Mouse (Mus musculus): ENCODE measurements at regions not wholly inside any gene's neighbourhood (a gene's known extent, or its start where the extent isn't known, plus 50 kb on each side); places are given as distances from the start of the nearest gene placed in this dataset.

DNA sequence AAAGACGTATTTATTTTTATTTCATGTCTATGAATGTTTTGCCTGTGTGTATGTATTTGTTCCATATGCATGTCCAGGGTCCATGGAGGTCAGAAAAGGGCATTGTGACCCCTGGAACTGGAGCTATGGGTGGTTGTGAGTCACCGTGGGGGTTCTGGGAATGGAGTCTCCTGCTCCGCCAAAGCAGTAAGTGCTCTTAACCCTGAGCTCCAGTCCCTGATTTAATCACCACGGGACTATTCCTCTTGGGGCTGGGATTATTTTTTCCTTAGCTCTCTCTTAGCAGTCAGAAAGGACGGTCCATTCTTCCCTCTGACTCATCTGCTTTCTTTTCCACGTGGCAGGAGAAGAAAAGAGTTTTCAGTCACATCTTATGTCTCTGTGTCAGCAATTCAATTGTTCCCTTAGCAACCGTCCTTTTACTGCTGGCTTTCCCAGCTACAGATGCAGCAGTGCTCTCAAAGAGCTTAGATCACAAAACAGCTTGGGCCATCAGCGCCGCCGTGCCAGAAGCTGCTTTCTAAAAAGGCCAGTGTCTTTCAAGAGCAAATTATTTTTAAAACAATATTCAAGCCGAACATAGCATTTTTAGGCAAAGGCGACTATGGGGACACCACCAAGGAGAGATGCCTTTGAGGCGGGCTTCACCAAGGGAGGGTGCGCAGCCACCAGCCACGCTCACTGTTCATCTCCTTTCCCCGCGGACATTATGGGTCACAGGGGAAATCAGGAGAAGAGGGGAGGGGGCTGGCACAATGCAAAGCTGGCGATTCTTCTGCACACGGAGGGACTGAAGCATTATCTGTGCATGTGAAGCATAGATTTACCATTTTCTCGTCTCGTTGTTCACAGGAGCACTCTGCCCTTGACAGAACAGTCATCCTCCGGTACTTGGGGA lies 110.8 kb downstream of the Map3k7 start:
- DNase-seq = no peak

DNA sequence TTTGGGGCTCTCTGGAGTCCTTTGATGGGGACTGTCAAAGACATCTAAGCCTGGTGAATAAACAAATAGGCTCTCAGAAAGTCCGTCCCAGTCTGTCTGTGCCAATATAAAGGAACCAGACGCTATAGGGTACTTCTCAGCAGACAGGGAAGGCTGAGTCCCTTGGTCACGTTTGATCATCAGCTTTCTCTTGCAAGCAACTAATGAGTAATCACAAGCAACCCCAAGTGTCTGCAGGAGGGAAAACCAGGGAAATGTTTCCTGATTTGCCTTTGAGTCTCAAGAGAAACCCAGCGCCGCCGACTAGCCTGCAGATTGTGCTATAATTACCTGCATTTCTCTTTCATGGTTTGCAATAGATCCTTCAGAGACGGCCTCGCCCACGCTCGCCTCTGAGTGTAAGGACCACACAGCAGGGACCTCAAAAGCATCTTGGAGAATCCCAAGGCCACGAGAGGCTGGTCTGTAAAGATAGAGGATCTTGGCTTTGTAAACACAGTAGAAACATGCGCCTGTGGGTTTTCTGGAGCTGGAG lies 112.6 kb downstream of the Map3k7 start:
- no peak for DNase-seq

DNA sequence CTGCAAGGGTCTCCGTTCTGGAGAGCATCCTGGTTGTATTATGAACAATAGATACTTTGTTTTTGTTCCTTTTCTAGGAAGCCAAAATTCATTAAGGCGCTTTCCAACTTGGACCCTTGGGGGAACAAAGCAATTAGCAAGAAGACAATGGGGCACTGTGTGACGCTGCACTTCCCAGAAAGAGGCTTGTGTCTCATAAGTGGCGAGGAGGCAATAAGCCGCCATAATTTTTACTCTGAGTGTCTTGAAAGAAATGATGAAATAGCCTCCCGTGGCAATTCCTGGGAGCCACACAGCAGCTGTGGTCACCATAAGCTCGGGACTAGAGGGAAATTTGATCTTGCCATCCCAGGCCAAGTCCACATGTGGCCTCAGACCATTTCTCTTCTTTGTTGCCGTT lies 119.6 kb downstream of the Map3k7 start:
- DNase-seq = no peak

DNA sequence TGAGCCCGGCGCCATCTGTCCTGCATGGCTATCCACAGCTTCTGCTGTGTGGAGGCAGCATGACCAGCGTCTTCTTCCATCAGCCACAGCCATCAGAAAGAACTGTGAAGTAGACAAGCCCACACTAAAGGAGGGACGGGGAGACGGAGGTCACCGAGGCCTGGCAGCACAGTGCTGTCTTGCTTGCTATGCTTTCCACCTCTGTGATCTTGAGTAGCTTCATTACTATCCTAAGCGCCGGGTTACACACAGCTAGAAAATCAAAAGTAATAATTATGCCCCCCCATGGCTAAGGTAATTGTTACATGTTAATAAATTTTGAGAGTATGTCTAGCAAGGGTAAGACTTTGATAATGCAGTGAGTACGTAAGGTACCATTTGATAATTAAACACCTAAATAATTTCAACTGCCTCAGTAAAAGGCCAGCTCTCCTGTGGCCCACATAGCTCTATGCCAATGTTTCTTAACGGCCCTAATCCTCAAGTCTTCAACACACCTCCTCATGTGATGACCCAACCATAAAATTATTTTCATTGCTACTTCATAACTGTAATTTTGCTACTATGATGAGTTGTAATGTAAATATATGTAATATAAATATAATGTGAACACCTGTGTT lies 120.5 kb downstream of the Map3k7 start:
- DNase-seq = no peak

DNA sequence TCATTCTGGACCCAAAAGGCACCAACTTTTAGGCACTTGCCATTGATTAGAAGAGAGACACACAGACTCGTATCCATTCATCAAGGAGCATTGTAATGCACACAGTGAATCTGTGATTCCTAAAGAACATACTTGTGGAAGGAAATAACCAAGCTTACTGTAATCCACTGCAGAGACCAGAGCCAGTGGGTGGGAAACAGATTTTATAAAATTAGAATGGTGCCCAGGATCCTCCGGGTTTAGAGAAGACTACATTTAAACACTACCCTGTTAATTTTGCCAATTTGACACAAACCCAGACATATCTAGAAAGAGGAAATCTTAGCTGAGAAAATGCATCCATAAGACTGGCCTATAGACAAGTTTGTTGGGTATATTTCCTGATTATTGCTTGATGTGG lies 121.1 kb downstream of the Map3k7 start:
- no peak for DNase-seq

DNA sequence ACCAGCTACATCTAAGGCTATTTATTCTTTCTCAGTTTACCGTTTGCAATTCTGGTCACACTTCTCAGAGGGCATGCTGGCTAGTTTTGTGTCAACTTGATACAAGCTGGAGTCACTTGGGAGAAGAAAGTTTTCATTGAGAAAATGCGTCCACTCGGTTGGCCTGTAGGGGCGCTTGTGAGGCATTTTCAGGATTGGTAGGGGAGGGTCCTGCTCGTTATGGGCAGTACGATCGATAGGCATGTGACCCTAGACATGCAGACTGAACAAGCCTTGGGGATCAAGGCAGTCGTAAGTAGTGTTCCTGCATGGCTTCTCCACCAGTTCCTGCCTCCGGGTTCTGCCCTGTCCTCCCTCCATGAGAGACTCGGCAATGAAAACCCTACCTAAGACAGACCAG lies 127.2 kb downstream of the Map3k7 start:
- no peak for DNase-seq

DNA sequence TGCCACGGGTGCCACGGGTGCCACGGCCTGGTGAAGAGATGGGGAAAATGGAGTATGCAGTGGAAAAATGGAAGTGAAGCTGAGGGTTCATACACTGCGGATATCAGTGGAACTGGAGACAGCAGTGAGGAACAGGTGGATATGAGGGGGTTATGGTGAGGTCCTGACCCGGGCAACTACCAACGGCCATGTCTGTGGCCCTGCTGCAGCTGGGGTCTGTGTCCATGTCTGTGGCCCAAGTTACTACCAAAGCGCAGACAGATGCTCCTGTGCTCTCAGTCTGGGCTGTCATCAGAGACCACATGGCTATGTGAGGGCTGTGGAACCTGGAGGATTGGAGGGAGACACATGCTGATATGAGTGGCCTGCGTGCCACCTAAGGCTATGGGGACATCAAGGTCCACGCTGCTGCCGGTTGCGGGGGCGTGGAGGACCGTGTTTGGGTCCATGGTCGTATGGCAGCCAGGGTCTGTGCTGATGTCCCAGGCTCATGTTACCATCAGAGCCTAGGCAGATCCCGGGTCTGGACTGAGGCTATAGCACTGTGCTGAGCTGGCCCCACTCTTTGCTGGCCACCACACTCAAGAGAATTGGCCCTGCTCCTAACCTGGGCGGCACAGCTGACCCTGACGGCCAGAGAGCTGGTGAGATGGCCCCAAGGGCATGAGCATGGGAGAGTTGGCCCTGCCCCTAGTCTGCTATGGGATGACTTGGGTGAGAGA lies 128.6 kb downstream of the Map3k7 start:
- DNase-seq = no peak

DNA sequence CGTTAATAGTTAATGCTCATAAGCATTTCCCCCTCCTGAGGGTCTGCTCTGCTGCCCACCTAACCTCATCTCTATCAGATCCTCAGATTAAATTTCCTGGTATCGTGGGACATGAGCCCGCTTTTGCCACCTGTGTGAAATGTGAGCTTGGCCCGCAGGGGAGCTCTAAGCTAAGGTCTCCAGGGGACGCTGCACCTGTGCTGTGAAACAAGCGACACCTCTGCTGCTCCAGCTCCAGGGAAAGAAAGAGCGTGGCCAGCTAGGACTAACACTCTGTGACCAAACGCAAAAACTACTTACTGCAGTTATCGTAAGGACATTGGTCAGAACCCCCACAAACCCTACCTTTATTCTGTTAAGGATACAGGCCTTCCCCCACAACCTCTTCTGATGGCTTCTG lies 134.3 kb downstream of the Map3k7 start:
- DNase-seq = no peak

DNA sequence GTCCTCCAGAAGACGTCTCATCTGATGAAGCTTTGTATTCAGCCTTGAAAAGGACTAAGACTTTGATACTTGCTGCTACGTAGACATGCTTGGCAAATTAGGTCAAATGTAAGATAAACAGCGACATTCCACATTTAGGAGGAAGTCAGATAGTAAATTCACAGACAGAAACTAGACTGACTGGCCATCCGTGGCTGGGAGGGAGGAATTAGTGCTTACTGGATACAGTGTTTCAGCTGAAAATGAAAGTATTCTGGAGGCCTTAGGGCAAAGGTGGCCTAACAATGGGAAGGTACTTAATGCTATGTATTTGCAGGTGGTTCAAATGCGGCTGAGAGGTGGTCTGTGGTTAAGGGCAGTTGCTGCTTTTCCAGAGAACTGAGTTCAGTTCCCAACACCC lies 137.1 kb downstream of the Map3k7 start:
- no peak for DNase-seq

DNA sequence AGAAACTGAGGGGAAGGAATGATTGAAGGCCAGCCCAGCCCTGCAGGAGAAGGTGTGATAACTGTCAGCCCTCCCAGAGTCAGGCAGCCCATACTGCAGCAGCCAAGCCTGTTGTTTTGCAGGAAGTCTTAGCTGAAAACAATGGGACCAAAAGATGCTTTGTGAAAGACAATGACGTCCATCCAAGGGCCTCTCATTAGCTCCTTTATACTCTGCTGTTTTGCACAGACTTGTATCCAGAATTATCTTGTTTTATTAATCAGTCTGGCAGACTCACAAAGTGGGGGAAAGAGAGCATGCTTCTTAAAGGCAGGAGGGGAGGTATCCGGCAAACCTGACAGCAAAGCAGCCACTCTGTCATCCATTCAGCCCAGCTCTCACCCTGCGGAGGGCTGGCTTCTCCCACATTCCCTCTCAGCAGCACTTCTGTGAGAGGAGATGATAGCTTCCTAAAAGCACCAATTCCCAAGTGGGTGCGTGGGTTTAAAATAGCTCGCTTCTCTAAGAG lies 131.9 kb upstream of the Bach2 start:
- no peak for DNase-seq

DNA sequence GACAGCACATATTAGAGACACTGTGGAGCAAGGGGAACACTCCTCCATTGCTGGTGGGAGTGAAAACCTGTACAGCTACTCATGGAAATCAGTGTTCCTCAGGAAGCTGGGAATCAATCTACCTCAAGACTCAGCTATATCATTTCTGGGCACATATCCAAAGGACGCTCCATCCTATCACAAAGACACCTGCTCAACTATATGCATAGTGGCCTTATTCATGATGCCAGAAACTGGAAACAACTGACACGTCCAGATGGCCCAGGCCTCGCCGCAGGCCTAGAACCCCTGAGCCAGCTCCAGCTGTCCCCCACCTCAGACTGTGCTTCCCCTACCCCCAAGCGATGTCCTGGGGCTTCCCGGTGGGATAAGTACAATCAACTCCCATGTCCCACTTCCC lies 116.3 kb upstream of the Bach2 start:
- no peak for DNase-seq

DNA sequence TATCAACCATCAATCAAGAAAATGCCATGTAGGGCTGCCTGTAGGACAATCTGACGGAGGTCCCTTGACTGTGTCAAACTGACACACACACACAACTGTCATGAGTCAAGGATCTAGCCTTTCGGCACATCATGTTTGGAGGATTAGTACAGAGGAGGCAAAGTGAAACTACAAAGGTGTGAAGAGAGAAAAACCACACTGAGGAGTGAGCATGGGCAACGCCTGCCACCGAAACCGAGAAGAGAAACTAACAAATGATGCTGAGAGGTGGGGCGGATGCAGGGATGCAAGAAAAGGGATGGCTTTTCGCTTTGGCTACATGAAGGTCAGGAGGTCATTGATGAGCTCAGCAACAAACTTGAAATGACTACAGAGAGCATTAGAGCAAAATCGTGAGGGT lies 111.8 kb upstream of the Bach2 start:
- no peak for DNase-seq

DNA sequence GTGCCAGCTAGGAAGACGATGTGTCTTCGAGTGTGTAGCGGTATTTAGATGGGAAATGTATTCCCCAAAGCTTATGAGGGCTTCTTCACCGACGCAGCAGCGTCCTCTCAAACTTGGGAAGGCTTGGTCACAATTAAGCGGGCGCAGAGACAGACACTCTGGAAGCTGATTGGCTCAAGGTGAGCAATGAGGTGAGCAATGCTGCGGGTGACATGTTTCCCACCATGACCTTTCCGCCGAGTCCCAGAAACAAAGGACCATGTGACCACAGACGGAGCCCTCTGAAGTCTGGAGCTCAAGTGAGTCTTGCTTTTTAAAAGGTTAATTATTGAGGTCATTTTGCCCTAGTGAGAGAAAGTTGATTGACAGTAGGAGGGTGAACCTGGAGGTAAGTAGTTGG lies 108.0 kb upstream of the Bach2 start:
- no peak for DNase-seq

DNA sequence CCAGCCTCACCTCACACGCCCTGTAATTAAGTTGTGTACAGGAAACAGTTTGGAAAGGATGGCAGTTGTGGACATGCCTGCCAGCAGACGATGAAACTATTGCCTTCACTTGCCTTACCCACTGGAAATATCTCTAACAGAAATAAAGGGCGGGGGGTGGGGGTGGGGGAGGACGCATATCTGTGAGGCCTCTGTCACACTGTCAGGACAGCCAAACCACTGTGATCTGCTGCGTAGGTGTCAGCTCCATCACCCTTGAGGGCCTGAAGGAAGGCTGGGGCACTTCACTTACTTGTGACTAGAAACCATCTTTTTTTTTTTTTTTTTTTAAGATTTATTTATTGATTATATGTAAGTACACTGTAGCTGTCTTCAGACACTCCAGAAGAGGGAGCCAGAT lies 106.8 kb upstream of the Bach2 start:
- DNase-seq = no peak

DNA sequence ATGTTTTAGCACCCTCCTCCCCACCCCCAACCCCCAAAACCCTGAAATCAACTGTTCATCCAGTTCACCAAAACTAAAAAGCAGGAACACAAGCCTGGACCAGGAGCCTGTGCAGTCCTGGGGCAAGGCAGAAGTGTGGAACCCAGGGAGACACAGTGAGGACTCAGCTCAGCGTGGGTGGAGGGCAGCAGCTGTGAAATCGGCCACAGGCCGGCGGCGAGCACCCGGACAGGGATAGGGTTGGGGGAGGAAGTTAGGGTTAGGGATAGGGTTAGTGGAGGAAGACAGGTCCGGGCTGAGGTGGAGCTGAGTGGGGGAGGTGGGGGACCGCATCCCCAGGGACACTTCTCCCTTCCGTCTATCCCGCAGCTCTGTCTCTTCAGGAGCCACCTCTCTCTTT lies 102.5 kb upstream of the Bach2 start:
- no peak for DNase-seq

DNA sequence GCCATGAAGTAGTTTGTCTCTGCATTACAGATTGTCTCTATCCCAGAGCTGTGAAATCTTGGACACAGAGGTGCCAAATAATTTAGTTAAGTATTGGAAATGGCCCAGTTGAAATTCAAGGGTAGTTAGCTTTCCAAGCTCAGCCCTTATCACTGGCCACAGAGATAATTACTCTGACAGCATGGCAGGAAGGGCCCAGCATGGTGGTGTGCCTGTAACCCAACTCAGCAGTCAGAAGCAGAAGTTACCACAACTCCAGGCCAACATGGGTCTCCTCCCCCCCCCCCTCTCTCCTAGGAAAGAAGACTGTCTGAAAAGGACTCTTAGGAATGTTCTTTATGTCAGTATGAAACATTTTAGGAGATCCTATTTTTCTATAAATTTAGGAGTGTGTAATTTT lies 101.4 kb upstream of the Bach2 start:
- no peak for DNase-seq

DNA sequence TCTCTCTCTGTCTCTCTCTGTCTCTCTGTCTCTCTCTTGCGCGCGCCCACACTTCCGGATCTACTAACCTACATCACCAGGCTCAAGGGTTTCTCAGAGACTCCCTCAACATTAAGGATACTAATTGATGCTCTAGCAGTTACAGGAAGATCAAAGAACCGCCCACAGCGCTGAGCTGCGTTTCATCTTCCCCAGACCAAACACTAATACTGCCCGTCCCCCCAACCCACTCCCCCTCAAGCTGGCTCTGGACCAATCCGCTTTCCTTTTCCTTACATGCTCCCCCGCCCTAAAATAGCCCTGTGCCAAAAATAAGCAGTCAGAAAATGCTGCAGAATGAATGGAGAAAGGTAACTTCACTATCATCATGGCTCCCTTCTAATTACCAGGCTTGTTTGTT lies 100.6 kb upstream of the Bach2 start:
- no peak for DNase-seq

DNA sequence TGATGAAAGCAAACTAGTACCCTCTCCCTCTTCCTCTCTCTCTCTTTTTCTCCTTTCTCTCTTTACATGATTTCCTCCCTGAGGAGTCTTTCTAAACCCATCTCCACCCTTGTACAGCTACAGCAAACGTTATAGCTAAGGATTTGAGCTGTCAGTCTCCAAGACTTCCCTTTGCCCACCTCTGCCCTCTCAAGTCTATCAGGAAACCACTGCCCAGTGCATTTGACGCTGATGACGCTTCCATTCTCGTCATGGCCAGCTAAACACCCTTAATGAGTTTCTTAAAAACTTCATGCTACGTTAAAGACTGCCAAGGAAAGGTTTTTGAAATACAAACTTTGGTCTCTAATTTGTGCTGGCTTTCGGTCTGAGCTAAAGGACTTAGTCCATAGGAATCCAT lies 99.0 kb upstream of the Bach2 start:
- DNase-seq = no peak

DNA sequence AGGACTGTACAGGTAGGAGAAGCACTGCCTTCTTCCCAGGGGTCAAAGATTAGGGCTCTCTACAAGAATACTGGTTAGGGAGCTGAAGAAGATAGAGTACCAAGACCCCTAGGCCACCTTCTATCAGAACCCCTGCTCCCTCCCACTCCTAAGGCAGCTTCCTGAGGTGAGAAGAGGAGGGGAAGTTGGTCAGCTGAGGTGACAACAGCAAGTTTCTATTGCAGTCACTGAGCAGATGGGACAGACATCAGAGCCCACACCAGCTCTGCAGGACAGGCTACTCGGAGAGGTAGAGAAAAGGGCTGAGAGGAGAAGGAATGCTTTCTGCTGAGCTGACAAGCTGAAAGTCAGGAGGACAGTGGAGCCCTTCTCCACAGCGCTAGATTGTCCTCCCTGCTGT lies 98.5 kb upstream of the Bach2 start:
- no peak for DNase-seq

DNA sequence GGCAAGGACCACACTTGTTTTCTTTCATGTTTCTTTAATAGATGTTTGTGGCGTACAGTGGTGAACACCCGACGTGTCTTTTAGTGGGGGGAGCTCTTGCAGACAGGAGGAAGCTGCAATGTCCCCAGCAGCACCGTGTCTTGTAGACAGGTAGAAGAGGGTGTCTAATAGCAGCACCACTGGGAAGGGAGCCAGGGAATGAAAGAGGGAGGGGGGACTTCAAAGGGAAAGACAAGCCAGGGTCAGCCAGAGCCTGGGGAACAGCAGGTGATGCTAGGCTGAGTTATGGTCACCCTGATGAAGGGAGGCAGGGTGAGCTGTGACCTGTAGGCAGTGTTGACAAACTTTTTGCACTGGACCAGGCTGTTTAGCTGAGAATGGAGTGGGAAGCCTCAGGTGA lies 96.4 kb upstream of the Bach2 start:
- no peak for DNase-seq

DNA sequence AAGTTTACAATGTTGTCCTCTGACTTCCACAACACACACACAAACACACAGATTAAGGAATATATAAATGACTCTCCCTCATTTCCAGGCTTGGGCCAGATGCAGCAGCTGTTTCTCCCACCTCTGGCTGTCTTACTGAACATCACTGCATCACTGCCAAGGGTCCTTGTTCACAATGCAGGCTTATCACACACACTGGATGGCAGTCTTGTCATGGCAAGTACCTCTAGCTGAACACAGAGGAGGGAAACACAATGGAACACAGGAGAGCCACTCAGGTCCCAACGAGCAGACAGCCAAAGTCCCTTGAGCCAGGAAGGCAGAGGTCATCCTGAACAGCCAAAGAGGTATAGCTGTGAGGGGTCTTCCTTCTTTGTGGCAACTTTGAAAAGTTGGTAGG lies 91.5 kb upstream of the Bach2 start:
- DNase-seq = no peak

DNA sequence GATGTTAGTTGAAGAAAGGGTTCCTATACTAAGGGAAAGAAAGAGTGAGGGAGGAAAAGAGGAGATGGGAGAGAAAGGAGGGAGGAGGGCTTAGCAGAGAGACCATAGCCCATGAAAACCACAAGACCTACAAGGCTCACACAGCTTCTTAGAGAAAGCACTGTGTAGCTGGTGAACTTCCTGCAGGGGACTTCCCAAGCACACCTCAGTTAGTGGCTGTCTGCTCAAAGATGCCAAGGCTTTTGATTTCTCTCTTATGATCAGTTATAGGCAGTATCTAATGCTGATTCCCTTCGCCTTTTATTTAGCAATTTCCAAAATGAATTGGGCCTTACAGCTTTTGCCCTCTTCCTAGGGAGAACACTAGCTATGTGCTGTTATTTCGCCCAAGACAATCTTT lies 90.0 kb upstream of the Bach2 start:
- no peak for DNase-seq

DNA sequence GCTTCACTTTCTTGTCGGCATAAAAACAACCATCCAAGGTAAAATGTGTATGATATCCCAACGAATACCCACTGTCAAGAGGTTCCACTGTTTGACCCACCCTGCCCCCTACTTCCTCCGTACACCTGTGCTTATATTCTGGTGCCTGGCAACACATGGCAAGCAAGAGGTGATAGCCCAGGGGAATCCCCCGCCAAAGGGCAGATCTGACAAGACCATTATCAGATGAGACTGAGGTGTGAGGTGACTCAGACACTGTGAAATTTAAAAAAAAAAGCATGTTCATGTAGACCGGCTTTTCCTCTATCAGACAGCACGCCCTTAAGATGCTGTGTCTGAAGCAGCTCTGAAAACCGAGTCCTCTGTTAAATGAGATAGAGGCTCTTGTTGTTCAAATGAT lies 89.4 kb upstream of the Bach2 start:
- no peak for DNase-seq

DNA sequence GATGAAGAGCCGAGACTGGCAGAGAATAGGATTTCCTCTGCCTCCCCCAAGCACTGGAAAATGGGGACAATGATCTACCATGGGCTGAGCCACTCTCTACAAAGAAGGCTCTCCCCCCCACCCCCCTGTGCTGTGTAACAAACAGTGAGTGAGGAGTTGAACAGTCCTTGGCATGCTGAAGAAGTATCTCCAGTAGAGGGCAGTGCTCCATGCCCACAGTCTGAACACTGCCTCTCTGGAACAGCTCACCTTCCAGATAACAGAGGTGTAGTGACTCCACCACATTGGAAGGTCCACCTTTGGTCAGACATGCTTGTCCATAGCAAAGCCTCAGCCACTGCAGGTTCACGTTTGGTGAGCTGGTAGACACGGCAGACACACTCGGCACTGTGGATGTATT lies 85.2 kb upstream of the Bach2 start:
- peak; percentile 15 for DNase-seq
